Mouse (Mus musculus) MEL (cell line): Measurements from ENCODE around the gene Fubp3. TPM values are rescaled to one million over a fixed set of nuclear protein-coding genes. Genes with fewer than 3 reads are reported as not detected.

Experiments
- DNase-seq: peaks from one replicate; pipeline ENCODE4 v3.0.0; 2011; ENCODE audit warnings: low read depth, low spot score
- H3K27ac ChIP-seq: 2 replicates; pipeline ENCODE4 v1.5.1; 2012; ENCODE audit warnings: low read depth, mild to moderate bottlenecking, control low read depth, low read length, moderate library complexity; ENCODE audit not compliant: control insufficient read depth
- H3K27me3 ChIP-seq, 2 experiments: fragments of 150-350 bp in 1 of 2; sonication (generic) in 1 of 2; 2 replicates each; pipeline ENCODE4 v1.6.1; 2012; ENCODE audit warnings: low read length in 2 of 2, mild to moderate bottlenecking in 2 of 2, improper control_type of control experiment in 1 of 2, moderate library complexity in 1 of 2; ENCODE audit not compliant: insufficient read depth in 2 of 2, control insufficient read depth in 1 of 2
- H3K36me3 ChIP-seq, 2 experiments: 2 replicates each; pipeline ENCODE4 v1.6.1; 2012 to 2014; ENCODE audit warnings: low read length in 2 of 2, improper control_type of control experiment in 1 of 2, inconsistent platforms in 1 of 2, mild to moderate bottlenecking in 1 of 2; ENCODE audit not compliant: insufficient read depth in 2 of 2, control insufficient read depth in 1 of 2
- H3K4me1 ChIP-seq, 2 experiments: fragments of 150-350 bp in 1 of 2; sonication (generic) in 1 of 2; 2 replicates each; pipeline ENCODE4 v1.6.1; 2012; ENCODE audit warnings: low read length in 2 of 2, improper control_type of control experiment in 1 of 2, mild to moderate bottlenecking in 1 of 2; ENCODE audit not compliant: insufficient read depth in 2 of 2, control insufficient read depth in 1 of 2
- H3K4me3 ChIP-seq, 2 experiments: fragments of 150-350 bp in 1 of 2; sonication (generic) in 1 of 2; 2 replicates each; pipeline ENCODE4 v1.5.1; 2012; ENCODE audit warnings: low read depth in 2 of 2, low read length in 2 of 2, mild to moderate bottlenecking in 2 of 2, moderate library complexity in 2 of 2, control low read depth in 1 of 2, improper control_type of control experiment in 1 of 2; ENCODE audit not compliant: control insufficient read depth in 1 of 2, insufficient read depth in 1 of 2
- H3K79me2 ChIP-seq: 2 replicates; pipeline ENCODE4 v1.6.1; 2012; ENCODE audit warnings: mild to moderate bottlenecking, low read length, moderate library complexity; ENCODE audit not compliant: control insufficient read depth, poor library complexity, insufficient read depth
- H3K9ac ChIP-seq: 2 replicates; pipeline ENCODE4 v1.6.1; 2012; ENCODE audit warnings: low read depth, mild to moderate bottlenecking, control low read depth, low read length, moderate library complexity; ENCODE audit not compliant: control insufficient read depth, poor library complexity, severe bottlenecking
- H3K9me3 ChIP-seq: fragments of 150-350 bp; sonication (generic); replicated peaks from 2 replicates; pipeline ENCODE4 v1.6.1; 2012; ENCODE audit warnings: mild to moderate bottlenecking, low read length, improper control_type of control experiment, moderate library complexity; ENCODE audit not compliant: insufficient read depth
- CHD2 ChIP-seq: IDR thresholded peaks from 2 replicates; pipeline ENCODE4 v1.6.1; 2011; ENCODE audit warnings: low read length, improper control_type of control experiment
- E2F4 ChIP-seq: IDR thresholded peaks from 2 replicates; pipeline ENCODE4 v1.6.1; 2011; ENCODE audit warnings: low read depth, low read length, improper control_type of control experiment, borderline replicate concordance
- GABPA ChIP-seq: IDR thresholded peaks from 2 replicates; pipeline ENCODE4 v1.6.1; 2012; ENCODE audit warnings: low read depth, mild to moderate bottlenecking, inconsistent platforms, low read length, improper control_type of control experiment, moderate library complexity
- GATA1 ChIP-seq: IDR thresholded peaks from 2 replicates; pipeline ENCODE4 v1.6.1; 2011; ENCODE audit warnings: low read depth, low read length, improper control_type of control experiment
- JUND ChIP-seq: IDR thresholded peaks from 2 replicates; pipeline ENCODE4 v1.6.1; 2011; ENCODE audit warnings: low read depth, mild to moderate bottlenecking, improper control_type of control experiment, low read length
- KAT2A ChIP-seq: conservative IDR thresholded peaks from 2 replicates; pipeline ENCODE4 v1.6.1; 2012; ENCODE audit warnings: low read depth, low read length, improper control_type of control experiment, inconsistent platforms
- MAZ ChIP-seq: IDR thresholded peaks from 2 replicates; pipeline ENCODE4 v1.6.1; 2012; ENCODE audit warnings: low read depth, mild to moderate bottlenecking, inconsistent platforms, low read length, improper control_type of control experiment
- MXI1 ChIP-seq: IDR thresholded peaks from 2 replicates; pipeline ENCODE4 v1.6.1; 2011; ENCODE audit warnings: mild to moderate bottlenecking, low read depth, low read length, improper control_type of control experiment
- POLR2A ChIP-seq, 2 experiments: IDR thresholded peaks; 2 replicates each; pipeline ENCODE4 v1.6.1; 2011 to 2012; ENCODE audit warnings: low read length in 2 of 2, mild to moderate bottlenecking in 2 of 2, control low read depth in 1 of 2, improper control_type of control experiment in 1 of 2, low read depth in 1 of 2, moderate library complexity in 1 of 2; ENCODE audit not compliant: control insufficient read depth in 1 of 2, insufficient read depth in 1 of 2, poor library complexity in 1 of 2
- POLR2AphosphoS2 ChIP-seq: IDR thresholded peaks from 2 replicates; pipeline ENCODE4 v1.6.1; 2011; ENCODE audit warnings: low read length, improper control_type of control experiment
- POLR2AphosphoS5 ChIP-seq: IDR thresholded peaks from 2 replicates; pipeline ENCODE4 v1.6.1; 2012; ENCODE audit warnings: low read depth, borderline replicate concordance, mild to moderate bottlenecking, inconsistent platforms, low read length, moderate library complexity, mixed read lengths
- SIN3A ChIP-seq: IDR thresholded peaks from 2 replicates; pipeline ENCODE4 v1.6.1; 2012; ENCODE audit warnings: low read length, improper control_type of control experiment, inconsistent platforms
- TCF12 ChIP-seq: IDR thresholded peaks from 2 replicates; pipeline ENCODE4 v1.6.1; 2014; ENCODE audit warnings: low read depth, mild to moderate bottlenecking, inconsistent platforms, low read length, improper control_type of control experiment, moderate library complexity
- UBTF ChIP-seq: IDR thresholded peaks from 2 replicates; pipeline ENCODE4 v1.6.1; 2012; ENCODE audit warnings: low read depth, mild to moderate bottlenecking, inconsistent platforms, low read length, improper control_type of control experiment, moderate library complexity, borderline replicate concordance; ENCODE audit not compliant: insufficient read depth
- USF1 ChIP-seq: IDR thresholded peaks from 2 replicates; pipeline ENCODE4 v1.6.1; 2014; ENCODE audit warnings: low read depth, mild to moderate bottlenecking, inconsistent platforms, low read length, improper control_type of control experiment, moderate library complexity
- ZC3H11A ChIP-seq: IDR thresholded peaks from 2 replicates; pipeline ENCODE4 v1.6.1; 2012; ENCODE audit warnings: low read depth, mild to moderate bottlenecking, inconsistent platforms, low read length, improper control_type of control experiment
- ZKSCAN1 ChIP-seq: IDR thresholded peaks from 2 replicates; pipeline ENCODE4 v1.6.1; 2012; ENCODE audit warnings: low read depth, mild to moderate bottlenecking, inconsistent platforms, low read length, improper control_type of control experiment, moderate library complexity
- ZNF384 ChIP-seq: IDR thresholded peaks from 2 replicates; pipeline ENCODE4 v1.6.1; 2012; ENCODE audit warnings: low read depth, mild to moderate bottlenecking, inconsistent platforms, low read length, improper control_type of control experiment
- polyA plus RNA-seq, 2 experiments: library from polyadenylated mRNA; stranded (reverse) in 1 of 2; unstranded in 1 of 2; fragments of >175 nt in 1 of 2; fragments of >200 nt in 1 of 2; gene quantifications; 2 replicates each; pipeline versions ENCODE4 v1.2.1 to v1.2.4; 2012; ENCODE audit warnings: low replicate concordance in 2 of 2, low read depth in 1 of 2; ENCODE audit not compliant: insufficient read length in 2 of 2, insufficient read depth in 1 of 2, missing spikeins in 1 of 2
- total RNA-seq: library from RNA; depleted of rRNA; stranded (reverse); fragments of 300-350 nt; gene quantifications from 2 replicates; pipeline ENCODE4 v1.2.3, GENCODE M21; 2012

Fubp3 gene
- total and polyA plus RNA-seq, 3 experiments, result 44.7 to 80.0 TPM; not detected in 1

DNA sequence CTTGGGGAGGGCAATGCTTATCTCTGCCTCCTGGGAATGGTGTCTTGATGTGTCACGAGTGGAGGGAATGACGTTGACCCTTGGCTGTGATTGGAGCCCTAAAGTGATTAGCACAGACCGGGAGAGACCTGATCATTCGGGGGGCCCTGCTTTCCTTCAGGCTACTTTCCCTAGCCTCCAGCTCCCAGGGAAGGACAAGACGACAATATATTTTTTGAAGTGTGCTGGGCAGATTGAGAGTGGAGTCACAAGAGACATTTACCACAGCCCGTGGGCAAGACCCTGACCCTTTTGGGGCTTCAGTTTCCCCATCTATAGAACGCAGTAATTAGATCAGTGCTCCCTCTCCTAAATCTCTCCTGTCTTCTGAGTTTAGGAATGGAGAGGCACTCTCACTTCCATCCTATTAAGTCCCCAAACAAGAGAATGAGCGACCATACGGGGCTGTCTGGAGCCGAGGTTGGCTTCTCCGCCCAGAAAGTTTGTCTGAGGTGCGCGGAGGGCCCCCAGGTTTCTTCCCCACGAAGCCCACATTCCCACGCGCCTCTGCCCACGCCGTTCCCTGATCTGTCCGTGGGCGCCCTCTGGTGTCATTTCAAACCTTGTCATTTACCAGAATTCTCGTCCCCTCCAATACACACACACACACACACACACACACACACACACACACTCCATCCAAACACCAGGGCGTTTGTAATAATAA lies 82.6 kb downstream of the Fubp3 start (continued):
- TF ChIP-seq SIN3A (no peak), JUND (no peak), ZNF384 (no peak), USF1 (no peak)

DNA sequence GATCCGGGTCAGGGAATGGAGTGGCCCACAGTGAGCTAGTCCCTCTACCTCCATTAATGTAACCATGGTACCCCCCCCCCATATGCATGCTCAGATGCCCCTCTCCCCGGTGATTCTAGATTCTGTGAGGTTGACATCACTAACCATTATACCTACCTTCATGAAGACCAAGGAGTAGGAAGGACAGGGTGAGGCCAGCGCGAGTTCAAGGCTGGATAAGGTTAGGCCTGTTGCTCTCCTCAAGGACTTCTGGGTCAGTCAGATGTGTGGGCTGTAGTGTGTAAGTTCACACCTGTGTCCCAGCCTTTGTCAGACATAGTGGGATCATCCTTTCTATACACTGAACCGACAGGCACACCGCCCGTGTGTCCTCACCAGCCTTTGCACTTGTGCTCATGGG lies 83.9 kb downstream of the Fubp3 start:
- H3K4me3 ChIP-seq, result no peak overlapping the region
- no peaks in the 10 kb centered on the region for H3K4me1 ChIP-seq
- no peak for DNase-seq
- TF ChIP-seq POLR2A (IDR thresholded peaks at IDR 0.05; ENCODE audit: control insufficient read depth in 1 of 2, insufficient read depth in 1 of 2, low read depth in 1 of 2, low read length in 2 of 2, poor library complexity in 1 of 2) (no peak), MAZ (no peak), UBTF (no peak), ZKSCAN1 (no peak), CHD2 (no peak)
- H3K79me2 ChIP-seq, result no peaks in the 10 kb centered on the region
- no peaks in the 10 kb centered on the region for H3K36me3 ChIP-seq
- H3K27me3 ChIP-seq, result peaks cover 2 to 5% of the 10 kb centered on the region in 2 experiments; a peak in 3 of 4 replicates
- H3K9ac ChIP-seq, result no peak overlapping the region
- no peaks in the 10 kb centered on the region for H3K9me3 ChIP-seq
- no peak overlapping the region for H3K27ac ChIP-seq

DNA sequence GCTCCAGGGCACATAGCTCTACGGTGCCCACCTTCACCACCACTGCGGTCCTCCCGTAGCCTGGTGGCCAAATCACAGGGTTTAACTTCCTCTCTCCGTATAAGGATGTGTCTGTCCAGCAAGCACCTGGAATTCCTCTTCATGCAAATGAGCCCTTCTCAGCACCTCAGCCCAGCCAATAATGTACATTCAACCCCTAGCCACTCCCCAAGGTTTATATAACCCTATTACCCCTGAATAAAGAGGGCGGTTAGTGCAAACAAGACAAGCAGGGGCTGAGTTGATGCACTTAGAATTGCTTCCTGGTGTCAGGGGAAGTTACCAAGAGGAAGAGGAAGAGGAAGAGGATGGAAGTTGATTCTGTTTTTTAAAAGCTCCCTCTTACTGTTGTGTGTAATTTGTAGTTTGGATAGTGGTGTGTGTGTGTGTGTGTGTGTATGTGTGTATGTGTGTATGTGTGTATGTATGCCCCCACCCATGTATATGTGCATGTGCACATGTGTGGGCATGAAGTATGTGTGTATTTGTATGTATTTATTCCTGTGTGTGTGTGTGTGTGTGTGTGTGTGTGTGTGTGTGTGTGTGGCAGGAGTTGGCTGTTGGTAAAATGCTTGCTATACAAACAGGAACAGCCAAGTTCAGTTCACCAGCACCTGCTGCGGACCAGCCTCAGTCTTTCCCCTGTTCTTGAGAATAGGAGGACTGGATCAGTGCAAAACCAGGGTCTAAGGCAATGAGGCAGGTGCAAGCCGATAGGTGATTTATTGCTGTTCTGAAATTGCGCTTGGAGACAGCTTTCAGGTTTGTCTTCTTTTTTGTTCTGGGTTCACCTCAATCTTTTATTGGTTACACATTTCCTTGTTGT lies 90.7 kb downstream of the Fubp3 start:
- H3K27me3 ChIP-seq, result peaks cover 1 to 3% of the 10 kb centered on the region in 2 experiments; a peak in 1 of 4 replicates
- TF ChIP-seq GATA1 (no peak), POLR2AphosphoS2 (no peak), KAT2A (no peak), E2F4 (no peak), POLR2AphosphoS5 (no peak), TCF12 (no peak), UBTF (no peak), MXI1 (no peak), CHD2 (no peak), GABPA (no peak), ZC3H11A (no peak)
- H3K4me3 ChIP-seq, result no peak overlapping the region
- no peak overlapping the region for H3K9ac ChIP-seq
- no peak for DNase-seq
- H3K36me3 ChIP-seq, result no peaks in the 10 kb centered on the region
- H3K79me2 ChIP-seq, result no peaks in the 10 kb centered on the region
- H3K4me1 ChIP-seq, result no peaks in the 10 kb centered on the region
- no peak overlapping the region for H3K27ac ChIP-seq
- H3K9me3 ChIP-seq, result no peaks in the 10 kb centered on the region
